Mouse (Mus musculus) limb, embryonic 15.5 days (tissue): Measurements from ENCODE around the gene Plekhm3. TPM values are rescaled to one million over a fixed set of nuclear protein-coding genes. Genes with fewer than 3 reads are reported as not detected.
"Not testable (repeated sequence)": the region's sequence is repeated elsewhere in the genome, so short reads cannot be mapped to it uniquely, and the experiment has no call there.

Experiments
- ATAC-seq: fragments of 200-750 bp; cut with Nextera tagmentation; 2 replicates; pipeline ENCODE4 v1.8.0; 2017; ENCODE audit warnings: low read depth, moderate TSS enrichment; ENCODE audit not compliant: insufficient number of reproducible peaks, low FRiP score, low TSS enrichment
- H3K27ac ChIP-seq: fragments of 300-500 bp; sonication (generic); 2 replicates; pipeline ENCODE4 v1.5.1; 2015; ENCODE audit warnings: moderate library complexity, mild to moderate bottlenecking, inconsistent platforms
- H3K27me3 ChIP-seq: fragments of 300-500 bp; sonication (generic); 2 replicates; pipeline ENCODE4 v1.6.1; 2015; ENCODE audit warnings: inconsistent platforms
- H3K36me3 ChIP-seq: fragments of 300-500 bp; sonication (generic); 2 replicates; pipeline ENCODE4 v1.6.1; 2015; ENCODE audit warnings: inconsistent platforms
- H3K4me1 ChIP-seq: fragments of 300-500 bp; sonication (generic); 2 replicates; pipeline ENCODE4 v1.6.1; 2015; ENCODE audit warnings: inconsistent platforms
- H3K4me2 ChIP-seq: fragments of 300-500 bp; sonication (generic); 2 replicates; pipeline ENCODE4 v1.6.1; 2015; ENCODE audit warnings: mild to moderate bottlenecking, inconsistent platforms
- H3K4me3 ChIP-seq: fragments of 300-500 bp; sonication (generic); 2 replicates; pipeline ENCODE4 v1.5.1; 2015; ENCODE audit warnings: mild to moderate bottlenecking, inconsistent platforms
- H3K9ac ChIP-seq: fragments of 300-500 bp; sonication (generic); 2 replicates; pipeline ENCODE4 v1.6.1; 2015; ENCODE audit warnings: inconsistent platforms
- H3K9me3 ChIP-seq: fragments of 300-500 bp; sonication (generic); 2 replicates; pipeline ENCODE4 v1.6.1; 2016; ENCODE audit warnings: inconsistent platforms
- WGBS: fragments of 180-500 bp; shearing (Covaris S2); methylation state at CpG from one replicate; pipeline ENCODE4 v1.1.7; 2015; 5-methylcytosine and 5-hydroxymethylcytosine counted together
- polyA plus RNA-seq: library from polyadenylated mRNA; unstranded; fragments of >200 nt; fragmentation: Nextera tagmentation; extraction: Ambion mirVana; gene quantifications from 2 replicates; pipeline ENCODE4 v1.2.1, GENCODE M21; 2015

The Plekhm3 gene
- polyA plus RNA-seq = 5.4 and 6.6 TPM in 2 replicates

- H3K4me3 ChIP-seq = peak within 1 kb of the TSS; percentile 85
- no peaks in the 10 kb centered on the region for H3K9me3 ChIP-seq
- H3K9ac ChIP-seq = peak within 1 kb of the TSS; percentile 71
- no peaks in the 10 kb centered on the region for H3K36me3 ChIP-seq
- H3K27me3 ChIP-seq = no peaks in the 10 kb centered on the region
- peak within 1 kb of the TSS; percentile 48 for H3K4me2 ChIP-seq
- H3K27ac ChIP-seq = no peak within 1 kb of the TSS
- ATAC-seq = peak; percentile 76
- no peaks in the 10 kb centered on the region for H3K4me1 ChIP-seq
- 0% methylated on average over 42 of the region's 43 CpGs for WGBS
These were observed at the start of gene Plekhm3 for GRCm38 (mm10) chr1:64956479-64956961. Plekhm3 (minus strand) TSS chr1:64956824.

GRCm38 (mm10) chr1:65005575-65005974 lies 49.0 kb upstream of the Plekhm3 start:
- no peaks in the 10 kb centered on the region for H3K36me3 ChIP-seq
- no peak overlapping the region for H3K4me3 ChIP-seq
- no peaks in the 10 kb centered on the region for H3K27me3 ChIP-seq
- 95% methylated on average over 6 of the region's 6 CpGs for WGBS
- no peak overlapping the region for H3K4me2 ChIP-seq
- H3K27ac ChIP-seq = no peak overlapping the region
- no peaks in the 10 kb centered on the region for H3K9me3 ChIP-seq
- no peak for ATAC-seq
- no peaks in the 10 kb centered on the region for H3K4me1 ChIP-seq
- H3K9ac ChIP-seq = no peak overlapping the region

GRCm38 (mm10) chr1:65004526-65004925 lies 47.9 kb upstream of the Plekhm3 start:
- Histone ChIP-seq H3K4me2 (no peak overlapping the region), H3K9ac (no peak overlapping the region), H3K9me3 (no peaks in the 10 kb centered on the region), H3K4me3 (no peak overlapping the region), H3K36me3 (no peaks in the 10 kb centered on the region), H3K27ac (no peak overlapping the region), H3K27me3 (no peaks in the 10 kb centered on the region), H3K4me1 (no peaks in the 10 kb centered on the region)
- ATAC-seq = no peak
- WGBS = 79% methylated on average over 4 of the region's 4 CpGs

GRCm38 (mm10) chr1:64993206-64993605 lies 36.6 kb upstream of the Plekhm3 start:
- no peak overlapping the region for H3K4me2 ChIP-seq
- no peak for ATAC-seq
- no peaks in the 10 kb centered on the region for H3K9me3 ChIP-seq
- 74% methylated on average over 4 of the region's 4 CpGs for WGBS
- no peaks in the 10 kb centered on the region for H3K36me3 ChIP-seq
- H3K9ac ChIP-seq = no peak overlapping the region
- H3K27me3 ChIP-seq = no peaks in the 10 kb centered on the region
- no peak overlapping the region for H3K27ac ChIP-seq
- H3K4me1 ChIP-seq = no peaks in the 10 kb centered on the region
- H3K4me3 ChIP-seq = no peak overlapping the region

GRCm38 (mm10) chr1:64988176-64988575 lies 31.6 kb upstream of the Plekhm3 start:
- H3K36me3 ChIP-seq = no peaks in the 10 kb centered on the region
- ATAC-seq = no peak
- no peak overlapping the region for H3K4me3 ChIP-seq
- no peaks in the 10 kb centered on the region for H3K27me3 ChIP-seq
- no peak overlapping the region for H3K27ac ChIP-seq
- H3K9ac ChIP-seq = no peak overlapping the region
- no peak overlapping the region for H3K4me2 ChIP-seq
- no peaks in the 10 kb centered on the region for H3K4me1 ChIP-seq
- H3K9me3 ChIP-seq = no peaks in the 10 kb centered on the region

- no peak overlapping the region for H3K4me2 ChIP-seq
These were observed 29.5 kb upstream of the Plekhm3 start for GRCm38 (mm10) chr1:64986120-64986519.

GRCm38 (mm10) chr1:64983247-64983646 lies 26.6 kb upstream of the Plekhm3 start:
- H3K4me2 ChIP-seq = no peak overlapping the region

More at GRCm38 (mm10) chr1:64986120-64986519, 29.5 kb upstream of the Plekhm3 start:
- Histone ChIP-seq H3K27ac (no peak overlapping the region), H3K27me3 (no peaks in the 10 kb centered on the region), H3K36me3 (no peaks in the 10 kb centered on the region), H3K9ac (no peak overlapping the region), H3K9me3 (no peaks in the 10 kb centered on the region), H3K4me1 (no peaks in the 10 kb centered on the region), H3K4me3 (no peak overlapping the region)
- 42% methylated on average over 7 of the region's 7 CpGs for WGBS
- ATAC-seq = no peak

GRCm38 (mm10) chr1:64978321-64978799 lies 21.7 kb upstream of the Plekhm3 start:
- Histone ChIP-seq H3K9me3 (no peaks in the 10 kb centered on the region), H3K27me3 (no peaks in the 10 kb centered on the region), H3K4me3 (no peak overlapping the region), H3K27ac (no peak overlapping the region), H3K4me1 (no peaks in the 10 kb centered on the region), H3K4me2 (no peak overlapping the region), H3K9ac (no peak overlapping the region), H3K36me3 (no peaks in the 10 kb centered on the region)
- WGBS = 69% methylated on average over 7 of the region's 7 CpGs
- ATAC-seq = no peak

More at GRCm38 (mm10) chr1:64983247-64983646, 26.6 kb upstream of the Plekhm3 start:
- WGBS = 78% methylated on average over 3 of the region's 3 CpGs
- H3K27me3 ChIP-seq = no peaks in the 10 kb centered on the region
- no peak for ATAC-seq
- no peak overlapping the region for H3K9ac ChIP-seq
- no peaks in the 10 kb centered on the region for H3K36me3 ChIP-seq
- H3K4me1 ChIP-seq = no peaks in the 10 kb centered on the region
- no peak overlapping the region for H3K4me3 ChIP-seq
- no peak overlapping the region for H3K27ac ChIP-seq
- H3K9me3 ChIP-seq = no peaks in the 10 kb centered on the region

GRCm38 (mm10) chr1:64975346-64975745 lies 18.7 kb upstream of the Plekhm3 start:
- Histone ChIP-seq H3K36me3 (no peaks in the 10 kb centered on the region), H3K4me2 (no peak overlapping the region), H3K4me1 (no peaks in the 10 kb centered on the region), H3K9me3 (no peaks in the 10 kb centered on the region), H3K27ac (no peak overlapping the region), H3K27me3 (no peaks in the 10 kb centered on the region), H3K9ac (no peak overlapping the region), H3K4me3 (no peak overlapping the region)
- ATAC-seq = no peak
- WGBS = 28% methylated on average over 7 of the region's 7 CpGs

GRCm38 (mm10) chr1:64970685-64971084 lies 14.1 kb upstream of the Plekhm3 start:
- H3K27me3 ChIP-seq = no peaks in the 10 kb centered on the region
- H3K4me1 ChIP-seq = no peaks in the 10 kb centered on the region
- 64% methylated on average over 5 of the region's 5 CpGs for WGBS
- no peaks in the 10 kb centered on the region; the same call in 1 of the 2 replicates for H3K9me3 ChIP-seq
- ATAC-seq = no peak
- no peak overlapping the region for H3K4me2 ChIP-seq
- H3K27ac ChIP-seq = no peak overlapping the region
- no peaks in the 10 kb centered on the region for H3K36me3 ChIP-seq
- no peak overlapping the region for H3K4me3 ChIP-seq
- H3K9ac ChIP-seq = no peak overlapping the region

- Histone ChIP-seq H3K27ac (no peak overlapping the region), H3K4me3 (peak overlapping the region; percentile 85), H3K4me1 (no peaks in the 10 kb centered on the region), H3K27me3 (no peaks in the 10 kb centered on the region), H3K4me2 (peak overlapping the region; percentile 48), H3K36me3 (no peaks in the 10 kb centered on the region), H3K9me3 (no peaks in the 10 kb centered on the region), H3K9ac (peak overlapping the region; percentile 71; the same call in 1 of the 2 replicates)
- no peak for ATAC-seq
- WGBS = 59% methylated on average over 8 of the region's 8 CpGs
These were observed 431 bp upstream of the Plekhm3 start for GRCm38 (mm10) chr1:64957021-64957489.

- not testable (repeated sequence) for H3K36me3 ChIP-seq, H3K4me1 ChIP-seq, H3K9me3 ChIP-seq, ATAC-seq, H3K4me2 ChIP-seq, H3K27me3 ChIP-seq, H3K9ac ChIP-seq, H3K4me3 ChIP-seq, H3K27ac ChIP-seq
- WGBS = 91% methylated on average over 7 of the region's 7 CpGs
These were observed 1.8 kb downstream of the Plekhm3 start for GRCm38 (mm10) chr1:64954786-64955185.

- ATAC-seq = no peak
- Histone ChIP-seq H3K27me3 (no peaks in the 10 kb centered on the region), H3K9me3 (no peaks in the 10 kb centered on the region), H3K4me3 (no peak overlapping the region), H3K27ac (no peak overlapping the region), H3K36me3 (no peaks in the 10 kb centered on the region), H3K4me1 (0 out of 2 replicates have a peak, but pooled peaks cover 3% of the 10 kb centered on the region), H3K4me2 (no peak overlapping the region), H3K9ac (no peak overlapping the region)
- whole genome bisulfite sequencing = 96% methylated on average over 3 of the region's 3 CpGs
These were observed 6.4 kb downstream of the Plekhm3 start for GRCm38 (mm10) chr1:64950271-64950670.
